Mouse (Mus musculus): ENCODE results near the gene Rbm20.

DNA sequence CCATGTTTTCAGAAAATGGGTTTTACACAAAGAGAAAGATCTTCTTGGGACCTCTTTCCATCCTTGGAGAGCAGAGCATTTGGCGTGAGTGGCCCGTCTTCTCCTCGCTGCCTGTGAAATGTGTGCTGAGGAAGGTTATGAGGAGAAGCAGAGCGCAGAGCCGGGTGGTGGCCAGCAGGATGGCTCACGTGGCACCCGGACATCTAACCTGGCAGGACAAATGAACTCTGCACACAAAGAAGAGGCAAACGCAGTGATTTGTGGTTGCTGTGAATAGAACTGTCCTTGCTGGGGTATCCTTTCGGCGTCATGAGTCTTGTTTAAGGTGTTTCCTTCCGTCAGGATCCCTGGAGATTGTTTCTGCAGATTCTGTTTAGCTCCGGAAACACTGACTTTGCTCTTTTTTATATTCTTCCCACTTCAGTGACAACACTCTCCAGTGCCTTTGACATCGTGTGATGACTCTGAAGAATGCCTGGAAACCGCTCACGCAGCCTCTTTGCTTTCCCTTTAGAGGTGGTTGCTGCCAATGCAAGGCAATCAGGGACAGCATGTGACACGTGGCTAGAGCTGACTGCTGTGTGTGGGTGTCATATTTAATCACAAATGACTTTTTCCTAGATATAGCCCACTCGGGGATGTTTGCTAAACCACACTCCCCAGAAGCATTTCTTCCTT, 80.5 kb downstream of the Rbm20 start:
- TF ChIP-seq ZNF384 (IDR thresholded peaks at IDR 0.05; ENCODE audit: low read depth, low read length) (no peak), HCFC1 (IDR thresholded peaks at IDR 0.05; ENCODE audit: borderline replicate concordance, insufficient read depth, low read length) (no peak), MAFK (IDR thresholded peaks at IDR 0.05; ENCODE audit: insufficient read depth, low read depth, low read length) (no peak), ZC3H11A (IDR thresholded peaks at IDR 0.05; ENCODE audit: borderline replicate concordance, low read depth, low read length) (no peak)
